Comparison of ENCODE assay signal across 9 mouse cellular contexts in genomic region chr4:152285505-152285904, GRCm38 (mm10). TPM values are rescaled to one million over a fixed set of nuclear protein-coding genes. Genes with fewer than 3 reads are reported as not detected.
A peak's percentile ranks its signal among the peaks of the same experiment; 100 is the strongest.
DNase-seq lines count a peak whose midpoint lies in the region; ATAC-seq and TF ChIP-seq lines count a peak whose summit lies in the region.
"Had no signal": no experiment of that assay in that cellular context is flagged by ENCODE, and none has a peak within 500 bp of the region (broad histone marks: within the 10 kb centered on the region; RNA-seq: fewer than 3 reads in every experiment).

No protein-coding gene starts in this region.

- ATAC-seq in liver, embryonic 11.5 days (replicated peaks; ENCODE audit: low FRiP score), result no peak
- no peak for ATAC-seq in hindbrain, embryonic 14.5 days (ENCODE audit: low FRiP score)

- no peak for TF ChIP-seq POLR2A in liver, adult 2 months (IDR thresholded peaks at IDR 0.05; ENCODE audit: extremely low read depth, insufficient read depth, low read length)

- peaks cover 30% of the 10 kb centered on the region for H3K27me3 ChIP-seq in liver, adult 2 months (ENCODE audit: control insufficient read depth, insufficient read depth, low read length)
- peaks cover 92% of the 10 kb centered on the region for H3K27me3 ChIP-seq in liver, embryonic 11.5 days (replicated peaks; ENCODE audit: control insufficient read depth, insufficient read depth, low read length)
- peaks cover 95% of the 10 kb centered on the region for H3K27me3 ChIP-seq in hindbrain, embryonic 14.5 days (ENCODE audit: control insufficient read depth, insufficient read depth, low read length)

- H3K4me2 ChIP-seq in liver, embryonic 11.5 days, result no peak overlapping the region
- H3K4me2 ChIP-seq in hindbrain, embryonic 14.5 days (replicated peaks), result no peak overlapping the region

- no peak overlapping the region for H3K27ac ChIP-seq in liver, adult 2 months (replicated peaks; ENCODE audit: insufficient read depth, low read depth, low read length)
- H3K27ac ChIP-seq in liver, embryonic 11.5 days (ENCODE audit: low read depth, low read length), result no peak overlapping the region
- no peak overlapping the region for H3K27ac ChIP-seq in hindbrain, embryonic 14.5 days
- H3K27ac ChIP-seq: embryonic facial prominence, embryonic 15.5 days had no signal

- H3K4me1 ChIP-seq in liver, adult 2 months (ENCODE audit: control insufficient read depth, insufficient read depth, low read length), result no peaks in the 10 kb centered on the region; the same call in 1 of the 2 replicates
- H3K4me1 ChIP-seq in liver, embryonic 11.5 days (replicated peaks; ENCODE audit: control insufficient read depth, insufficient read depth, low read length), result peaks cover 19% of the 10 kb centered on the region
- H3K4me1 ChIP-seq in hindbrain, embryonic 14.5 days (replicated peaks; ENCODE audit: control insufficient read depth, insufficient read depth, low read length), result peaks cover 26% of the 10 kb centered on the region

- no peaks in the 10 kb centered on the region for H3K9me3 ChIP-seq in liver, embryonic 11.5 days (ENCODE audit: control insufficient read depth, low read length)
- no peaks in the 10 kb centered on the region for H3K9me3 ChIP-seq in hindbrain, embryonic 14.5 days (ENCODE audit: control insufficient read depth, low read length)
- H3K9me3 ChIP-seq: embryonic facial prominence, embryonic 15.5 days had no signal

- peak; percentile 55 for DNase-seq in liver, adult 2 months (ENCODE audit: extremely low read depth, low read depth, low spot score)
- DNase-seq in liver, embryonic 11.5 days (ENCODE audit: low spot score), result no peak
- peak; percentile 72 for DNase-seq in R1 (ENCODE audit: low read depth, low spot score)
- peak; percentile 86 for DNase-seq in cerebellum, adult 9-11 months
- peak; percentile 78 for DNase-seq in hindbrain, embryonic 14.5 days (ENCODE audit: low spot score)
- DNase-seq in lung, postnatal 36 days, result peak; percentile 70
- DNase-seq in thymus, postnatal 4 days, result peak; percentile 70

- WGBS in liver, adult 2 months, result 2% methylated on average over 10 of the region's 10 CpGs
- WGBS in liver, embryonic 11.5 days, result 3% methylated on average over 10 of the region's 10 CpGs
- WGBS in hindbrain, embryonic 14.5 days, result 2% methylated on average over 10 of the region's 10 CpGs

- TF ChIP-seq CTCF in liver, adult 2 months (IDR thresholded peaks at IDR 0.05; ENCODE audit: low read depth, low read length), result peak; percentile 80

- H3K9ac ChIP-seq in liver, adult 2 months (ENCODE audit: low read depth, low read length), result no peak overlapping the region
- H3K9ac ChIP-seq in liver, embryonic 11.5 days (ENCODE audit: low read depth, low read length), result no peak overlapping the region
- no peak overlapping the region for H3K9ac ChIP-seq in hindbrain, embryonic 14.5 days
- H3K9ac ChIP-seq: embryonic facial prominence, embryonic 15.5 days had no signal

- no peaks in the 10 kb centered on the region for H3K79me2 ChIP-seq in liver, adult 2 months (ENCODE audit: control insufficient read depth, insufficient read depth, low read length)

- H3K4me3 ChIP-seq in liver, adult 2 months (ENCODE audit: insufficient read depth, low read depth, low read length), result no peak overlapping the region
- H3K4me3 ChIP-seq in liver, embryonic 11.5 days (ENCODE audit: low read depth, low read length), result no peak overlapping the region
- no peak overlapping the region for H3K4me3 ChIP-seq in hindbrain, embryonic 14.5 days (replicated peaks; ENCODE audit: low read length)

- H3K36me3 ChIP-seq in liver, adult 2 months (ENCODE audit: control insufficient read depth, insufficient read depth, low read length), result no peaks in the 10 kb centered on the region
- H3K36me3 ChIP-seq in liver, embryonic 11.5 days (ENCODE audit: control insufficient read depth, insufficient read depth, low read length), result no peaks in the 10 kb centered on the region
- peaks cover 4% of the 10 kb centered on the region; the same call in 1 of the 2 replicates for H3K36me3 ChIP-seq in hindbrain, embryonic 14.5 days (replicated peaks; ENCODE audit: control insufficient read depth, insufficient read depth)

RNA-seq across cellular contexts. Expression of gene Hes3, which starts 6.0 kb away (rescaled TPM):
- not detected in 2 replicates for total RNA-seq in liver, adult 2 months (2014; rRNA removed)
- not detected in 2 replicates for polyA plus RNA-seq in liver, adult 2 months (2012; rRNA removed)
- polyA plus RNA-seq in liver, embryonic 11.5 days (2014; fragmentation: Nextera tagmentation; extraction: Ambion mirVana), result not detected in 2 replicates
- 0.24 and 1.2 TPM in 2 replicates for polyA plus RNA-seq in hindbrain, embryonic 14.5 days (2014; fragmentation: Nextera tagmentation; extraction: Ambion mirVana)
- polyA plus RNA-seq: embryonic facial prominence, embryonic 15.5 days; liver, embryonic 16.5 days had no signal

RNA-seq across cellular contexts. Expression of gene Gpr153, which starts 11.5 kb away (rescaled TPM):
- 0.46 and 0.54 TPM in 2 replicates for total RNA-seq in liver, adult 2 months (2014; rRNA removed)
- 0.98 and 1.1 TPM in 2 replicates for polyA plus RNA-seq in liver, adult 2 months (2012; rRNA removed)
- polyA plus RNA-seq in liver, embryonic 11.5 days (2014; fragmentation: Nextera tagmentation; extraction: Ambion mirVana), result 1.9 and 2.2 TPM in 2 replicates
- 23.1 and 27.8 TPM in 2 replicates for polyA plus RNA-seq in hindbrain, embryonic 14.5 days (2014; fragmentation: Nextera tagmentation; extraction: Ambion mirVana)

RNA-seq across cellular contexts. Expression of gene Icmt, which starts 11.5 kb away (rescaled TPM):
- 13.2 and 14.9 TPM in 2 replicates for total RNA-seq in liver, adult 2 months (2014; rRNA removed)
- polyA plus RNA-seq in liver, adult 2 months (2012; rRNA removed), result 16.5 and 17.6 TPM in 2 replicates
- 20.6 and 21.1 TPM in 2 replicates for polyA plus RNA-seq in liver, embryonic 11.5 days (2014; fragmentation: Nextera tagmentation; extraction: Ambion mirVana)
- polyA plus RNA-seq in hindbrain, embryonic 14.5 days (2014; fragmentation: Nextera tagmentation; extraction: Ambion mirVana), result 20.6 and 22.8 TPM in 2 replicates

RNA-seq across cellular contexts. Expression of gene Rnf207, which starts 33.3 kb away (rescaled TPM):
- not detected in 2 replicates for total RNA-seq in liver, adult 2 months (2014; rRNA removed)
- 0.13 TPM in 1 of 2 replicates, not detected in the other for polyA plus RNA-seq in liver, adult 2 months (2012; rRNA removed)
- polyA plus RNA-seq in liver, embryonic 11.5 days (2014; fragmentation: Nextera tagmentation; extraction: Ambion mirVana), result 0.53 and 0.97 TPM in 2 replicates
- polyA plus RNA-seq in hindbrain, embryonic 14.5 days (2014; fragmentation: Nextera tagmentation; extraction: Ambion mirVana), result 5.6 and 6.9 TPM in 2 replicates
- polyA plus RNA-seq: liver, embryonic 16.5 days had no signal

RNA-seq across cellular contexts. Expression of gene Rpl22, which starts 40.0 kb away (rescaled TPM):
- 170 and 199 TPM in 2 replicates for total RNA-seq in liver, adult 2 months (2014; rRNA removed)
- 22.2 and 22.9 TPM in 2 replicates for polyA plus RNA-seq in liver, adult 2 months (2012; rRNA removed)
- 546 and 596 TPM in 2 replicates for polyA plus RNA-seq in liver, embryonic 11.5 days (2014; fragmentation: Nextera tagmentation; extraction: Ambion mirVana)
- polyA plus RNA-seq in hindbrain, embryonic 14.5 days (2014; fragmentation: Nextera tagmentation; extraction: Ambion mirVana), result 154 and 178 TPM in 2 replicates
